Comparison of ENCODE assay signal across 20 mouse cellular contexts in genomic region chr11:112722936-112723335, GRCm38 (mm10). TPM values are rescaled to one million over a fixed set of nuclear protein-coding genes. Genes with fewer than 3 reads are reported as not detected.
"Had no signal": no experiment of that assay in that cellular context is flagged by ENCODE, and none has a peak within 500 bp of the region (broad histone marks: within the 10 kb centered on the region; RNA-seq: fewer than 3 reads in every experiment).

No protein-coding gene starts in this region.

- H3K9ac ChIP-seq: kidney, embryonic 15.5 days; limb, embryonic 12.5 days; limb, embryonic 15.5 days; liver, embryonic 15.5 days; lung, embryonic 14.5 days; midbrain, embryonic 12.5 days; midbrain, embryonic 15.5 days; neural tube, embryonic 12.5 days; neural tube, embryonic 15.5 days had no signal

- DNase-seq: kidney, adult 11 months; kidney, adult 8-10 months; kidney, postnatal 10 days; kidney, postnatal 36 days; lung, embryonic 14.5 days; right cerebral cortex, adult 18-20 months; right cerebral cortex, postnatal 14 days; right cerebral cortex, postnatal 4 days; thymus, postnatal 25 days had no signal

- H3K27me3 ChIP-seq: kidney, embryonic 15.5 days; limb, embryonic 12.5 days; limb, embryonic 15.5 days; liver, embryonic 15.5 days; midbrain, embryonic 12.5 days; midbrain, embryonic 15.5 days; neural tube, embryonic 12.5 days; neural tube, embryonic 15.5 days had no signal

- H3K4me1 ChIP-seq: kidney, embryonic 15.5 days; limb, embryonic 15.5 days; liver, embryonic 15.5 days; midbrain, embryonic 15.5 days; neural tube, embryonic 12.5 days; neural tube, embryonic 15.5 days had no signal

- H3K4me2 ChIP-seq: kidney, embryonic 15.5 days; limb, embryonic 12.5 days; limb, embryonic 15.5 days; liver, embryonic 15.5 days; lung, embryonic 14.5 days; midbrain, embryonic 12.5 days; midbrain, embryonic 15.5 days; neural tube, embryonic 12.5 days; neural tube, embryonic 15.5 days had no signal

- ATAC-seq: lung, postnatal 0 days; midbrain, embryonic 15.5 days had no signal

- H3K27ac ChIP-seq: kidney, embryonic 15.5 days; limb, embryonic 12.5 days; limb, embryonic 15.5 days; liver, embryonic 15.5 days; macrophage; midbrain, embryonic 12.5 days; midbrain, embryonic 15.5 days; neural tube, embryonic 12.5 days; neural tube, embryonic 15.5 days had no signal

- H3K36me3 ChIP-seq: kidney, embryonic 15.5 days; limb, embryonic 12.5 days; limb, embryonic 15.5 days; liver, embryonic 15.5 days; midbrain, embryonic 12.5 days; midbrain, embryonic 15.5 days; neural tube, embryonic 12.5 days; neural tube, embryonic 15.5 days had no signal

- H3K9me3 ChIP-seq: kidney, embryonic 15.5 days; limb, embryonic 15.5 days; liver, embryonic 15.5 days; midbrain, embryonic 15.5 days; neural tube, embryonic 15.5 days had no signal

- H3K4me3 ChIP-seq: kidney, embryonic 15.5 days; limb, embryonic 12.5 days; limb, embryonic 15.5 days; liver, embryonic 15.5 days; midbrain, embryonic 12.5 days; midbrain, embryonic 15.5 days; neural tube, embryonic 12.5 days; neural tube, embryonic 15.5 days had no signal

RNA-seq across cellular contexts. Expression of gene Sox9, which starts 59.1 kb away (rescaled TPM):
- total RNA-seq: megakaryocyte, adult 5-6 weeks had no signal
- polyA plus RNA-seq: macrophage had no signal
